Mouse (Mus musculus) inflammation-experienced regulatory T-cells, adult 6 months (primary cell): ENCODE results near the gene Nup62. TPM values are rescaled to one million over a fixed set of nuclear protein-coding genes. Genes with fewer than 3 reads are reported as not detected.

ENCODE experiments used
- ATAC-seq: one replicate; pipeline ENCODE4 v1.8.0; 2017
- polyA plus RNA-seq, 3 experiments: library from polyadenylated mRNA; unstranded; fragments of 100-300 nt; shearing (Covaris generic); gene quantifications; one replicate each; pipeline ENCODE4 v1.2.1; 2017

Nup62 gene
- polyA plus RNA-seq, 3 experiments from 2014 or later, result 30.8 to 60.2 (median 32.2) TPM

DNA sequence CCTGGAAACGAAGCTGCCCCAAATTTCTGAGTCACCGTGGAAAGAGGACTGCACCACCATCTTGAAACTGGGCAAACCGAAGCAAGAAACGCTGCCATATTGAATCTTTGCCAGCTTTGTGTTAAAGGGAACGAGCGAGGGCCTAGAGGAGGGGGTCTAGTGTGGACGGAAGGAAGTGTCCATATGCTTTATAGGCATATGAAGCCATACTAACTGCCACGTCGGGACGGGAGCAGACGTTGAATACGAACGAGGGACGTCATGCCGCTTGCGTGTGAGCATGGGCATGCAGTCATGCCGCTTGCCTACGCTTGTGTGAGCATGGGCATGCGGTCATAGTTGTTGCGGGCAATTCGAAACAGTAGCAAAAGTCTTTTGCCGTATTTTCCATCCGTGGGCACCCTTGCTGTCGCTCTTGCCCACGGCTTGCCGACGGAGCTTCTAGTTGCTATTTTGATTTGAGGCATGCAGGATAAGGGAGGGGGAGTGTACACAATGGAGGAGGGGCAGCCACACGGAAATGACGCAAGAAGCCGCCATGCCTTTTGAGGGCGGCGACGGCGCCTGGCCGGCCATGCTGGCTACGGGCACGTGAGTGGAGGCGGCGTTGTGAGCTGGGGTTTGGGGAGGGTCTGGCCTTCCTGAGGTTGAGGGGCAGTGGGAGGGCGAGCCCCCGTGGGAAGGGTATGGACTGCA lies 33.7 kb downstream of the Nup62 start:
- ATAC-seq, result peak; percentile 46

DNA sequence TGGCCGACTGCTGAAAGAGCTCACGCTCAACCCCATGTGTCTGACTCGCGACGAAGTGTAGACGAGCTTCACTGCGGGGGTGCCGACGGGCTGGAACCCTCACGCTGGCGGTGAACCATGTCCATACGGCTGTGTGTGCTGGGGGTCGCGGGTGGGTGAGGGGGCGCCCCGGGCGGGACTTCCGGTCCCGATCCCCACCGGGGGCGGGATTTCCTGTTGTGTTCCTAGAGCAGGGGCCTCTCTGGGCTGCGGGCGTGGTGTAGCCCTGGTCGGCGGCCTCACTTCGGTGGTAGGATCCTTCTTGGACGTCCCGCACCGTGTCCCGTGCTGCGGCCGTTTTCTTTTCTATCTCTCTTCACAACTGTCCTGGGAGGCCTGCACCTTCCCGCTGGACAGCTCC lies 34.3 kb downstream of the Nup62 start:
- no peak for ATAC-seq

DNA sequence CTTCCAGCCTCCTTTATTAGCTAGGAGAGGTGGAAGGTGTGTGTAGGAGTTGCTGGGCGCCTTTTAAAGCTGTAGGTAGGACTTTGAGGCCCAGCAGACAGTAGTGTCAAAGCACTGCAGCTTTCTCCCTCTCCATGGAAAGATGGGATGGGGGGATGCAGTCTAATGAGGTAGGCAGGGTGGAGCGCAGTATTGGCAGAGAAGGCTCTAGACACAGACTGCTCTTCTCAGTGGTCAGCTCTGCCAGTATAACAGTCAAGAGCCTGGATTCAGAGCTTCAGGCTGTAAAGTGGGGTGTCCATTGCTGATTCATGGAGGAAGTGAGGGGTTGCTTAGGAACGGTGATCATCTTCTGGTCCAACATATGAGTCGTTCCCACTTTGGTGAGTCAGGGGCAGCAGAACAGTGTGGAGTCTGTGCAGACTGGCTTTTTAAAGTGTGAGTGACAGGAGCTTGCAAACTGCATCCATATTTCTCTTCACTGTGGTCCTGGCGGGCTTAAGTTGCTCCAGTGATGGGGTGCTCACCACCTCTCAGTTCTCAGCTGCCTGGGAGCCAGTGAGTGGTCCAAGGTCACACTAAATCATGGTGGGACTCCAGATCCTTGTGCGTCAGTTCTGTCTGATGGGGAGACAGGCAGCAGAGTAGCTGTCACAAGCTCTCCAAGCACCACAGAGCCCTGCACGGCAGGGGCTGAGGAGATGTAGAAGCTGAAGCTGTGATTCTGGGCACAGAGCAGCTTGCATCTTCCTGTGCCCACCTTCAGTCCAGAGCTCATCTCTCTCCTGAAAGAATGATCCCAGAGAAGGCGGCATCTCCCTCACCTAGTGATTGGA lies 35.1 kb downstream of the Nup62 start:
- no peak for ATAC-seq

DNA sequence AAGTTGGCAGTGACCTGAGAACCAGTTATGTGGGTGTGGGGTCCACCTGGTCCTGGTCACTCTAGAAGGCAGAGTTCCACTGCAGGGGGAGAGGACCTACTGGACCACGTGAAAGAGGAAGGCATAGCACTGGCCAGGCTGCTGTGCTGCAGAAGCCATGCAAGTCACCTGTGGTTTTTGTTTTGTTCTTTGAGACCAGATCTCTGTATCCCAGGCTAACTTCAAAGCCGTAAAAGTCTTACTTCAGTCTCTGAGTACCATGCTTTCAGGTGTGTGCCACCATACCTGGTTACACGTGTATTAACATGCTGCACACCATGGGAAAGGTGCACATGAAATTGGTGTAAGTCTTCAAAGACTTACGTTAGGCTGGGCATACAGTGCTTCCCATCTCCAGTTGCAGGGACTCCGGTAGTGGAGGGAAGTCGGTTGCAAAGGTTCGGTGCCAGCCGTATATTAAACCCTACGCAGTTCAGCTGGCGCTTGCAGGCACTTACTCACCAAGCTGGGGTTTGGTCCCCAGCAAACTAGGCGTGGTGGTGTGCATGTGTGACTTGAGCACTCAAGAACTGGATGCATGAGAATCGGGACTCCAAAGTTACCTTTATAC lies 35.8 kb downstream of the Nup62 start:
- no peak for ATAC-seq

DNA sequence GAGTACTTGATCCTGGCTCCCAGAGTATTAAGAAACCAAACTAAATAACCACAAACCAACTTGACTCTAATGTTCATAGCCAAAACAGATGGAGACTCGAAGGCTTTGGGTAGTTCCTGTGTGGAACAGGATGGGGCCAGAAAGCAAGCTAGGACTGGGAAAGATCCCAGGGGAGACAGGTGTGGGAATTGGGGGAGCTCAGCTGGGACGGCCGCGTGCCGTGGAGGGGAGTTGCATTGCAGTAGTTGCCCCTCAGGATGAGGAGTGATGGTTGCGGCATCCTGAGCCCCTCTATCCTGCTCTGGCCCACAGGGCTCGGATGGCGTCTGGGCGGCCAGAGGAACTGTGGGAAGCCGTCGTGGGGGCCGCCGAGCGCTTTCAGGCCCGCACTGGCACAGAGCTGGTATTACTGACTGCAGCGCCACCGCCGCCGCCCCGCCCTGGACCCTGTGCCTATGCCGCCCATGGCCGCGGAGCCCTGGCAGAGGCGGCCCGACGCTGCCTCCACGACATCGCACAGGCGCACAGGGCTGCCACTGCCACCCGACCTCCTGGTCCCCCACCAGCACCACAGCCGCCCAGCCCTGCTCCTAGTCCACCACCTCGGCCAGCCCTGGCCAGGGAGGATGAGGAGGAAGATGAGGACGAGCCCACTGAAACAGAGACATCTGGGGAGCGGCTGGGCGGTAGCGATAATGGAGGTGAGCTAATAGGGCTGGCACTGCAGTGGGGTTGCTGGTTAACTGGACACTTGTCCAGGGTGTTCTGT lies 36.6 kb downstream of the Nup62 start:
- ATAC-seq, result no peak

DNA sequence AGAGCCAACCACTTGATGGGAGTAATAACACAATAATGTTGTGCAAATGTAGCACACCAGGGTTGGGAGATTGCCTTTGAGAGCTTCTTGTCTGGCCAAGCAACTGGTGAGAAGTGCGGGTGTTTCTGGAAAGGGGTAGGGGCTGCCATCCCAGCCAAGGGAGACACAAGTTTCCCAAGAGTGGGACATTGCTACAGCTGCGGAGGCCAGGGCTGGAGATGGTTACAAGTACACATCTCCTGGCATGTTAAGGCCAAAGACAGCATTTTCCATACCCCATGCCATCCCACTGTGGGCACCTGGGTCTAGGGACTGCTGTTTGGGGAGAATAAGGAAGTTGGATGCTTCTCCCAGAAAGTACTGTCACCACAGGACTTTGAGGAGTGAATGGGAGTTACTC lies 37.2 kb downstream of the Nup62 start:
- no peak for ATAC-seq

DNA sequence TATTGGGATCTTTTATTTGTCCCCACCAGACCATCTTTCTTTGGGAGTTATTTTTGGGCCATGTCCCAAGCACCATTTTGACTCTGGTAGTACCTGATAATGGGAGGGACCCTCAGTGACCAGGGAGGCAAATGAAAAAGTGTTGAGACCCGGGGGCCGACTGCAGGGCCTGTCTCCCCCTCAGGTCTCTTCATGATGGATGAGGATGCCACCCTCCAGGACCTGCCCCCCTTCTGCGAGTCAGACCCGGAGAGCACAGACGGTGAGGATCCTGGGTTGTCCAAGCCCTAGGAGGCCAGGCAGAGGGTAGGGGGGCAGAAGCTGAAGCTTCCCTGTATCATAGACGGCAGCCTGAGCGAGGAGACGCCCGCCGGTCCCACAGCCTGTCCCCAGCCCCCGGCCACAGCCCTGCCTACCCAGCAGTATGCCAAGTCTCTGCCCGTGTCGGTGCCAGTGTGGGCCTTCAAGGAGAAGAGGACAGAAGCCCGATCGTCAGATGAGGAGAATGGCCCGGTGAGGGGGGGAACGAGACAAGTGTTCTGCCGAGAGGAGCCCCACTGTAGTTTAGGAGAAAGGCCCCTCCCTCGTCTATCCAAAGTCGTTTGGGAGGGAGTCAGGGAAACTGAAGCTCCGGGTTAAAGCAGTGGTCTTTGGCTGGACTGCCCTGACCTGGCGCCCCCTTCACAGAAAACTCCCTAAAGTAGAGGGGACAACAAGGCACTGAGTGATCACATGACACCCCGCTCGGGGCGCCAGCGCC lies 37.9 kb downstream of the Nup62 start:
- no peak for ATAC-seq

DNA sequence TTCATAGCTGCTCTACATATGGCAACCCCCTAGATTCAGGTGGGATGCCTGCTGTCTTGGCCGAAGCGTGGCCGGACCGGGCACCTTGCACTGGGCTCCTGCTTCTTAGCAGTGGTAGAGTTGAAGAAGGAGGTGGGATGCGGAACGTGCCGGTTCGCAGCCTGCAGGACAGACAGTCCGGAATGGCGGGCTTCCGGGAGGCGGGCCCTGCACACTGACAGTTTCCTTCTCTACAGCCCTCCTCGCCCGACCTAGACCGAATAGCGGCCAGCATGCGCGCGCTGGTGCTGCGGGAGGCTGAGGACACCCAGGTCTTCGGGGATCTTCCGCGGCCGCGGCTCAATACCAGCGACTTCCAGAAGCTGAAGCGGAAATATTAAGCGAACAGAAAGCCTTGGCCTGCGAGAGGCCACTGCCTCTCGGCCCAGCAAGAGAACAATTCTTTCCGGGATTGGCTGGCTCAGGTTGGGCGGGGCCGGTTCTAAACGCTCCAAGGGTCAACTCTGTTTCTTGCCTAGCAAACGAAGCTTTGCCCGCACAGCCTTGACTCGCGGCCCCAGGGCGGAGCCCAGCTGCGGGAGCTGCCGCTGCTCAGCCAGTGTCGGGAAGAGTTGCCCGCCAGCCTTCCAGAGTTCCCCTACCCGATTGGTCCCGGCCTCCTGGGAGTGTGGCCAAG lies 38.6 kb downstream of the Nup62 start:
- peak; percentile 51 for ATAC-seq

DNA sequence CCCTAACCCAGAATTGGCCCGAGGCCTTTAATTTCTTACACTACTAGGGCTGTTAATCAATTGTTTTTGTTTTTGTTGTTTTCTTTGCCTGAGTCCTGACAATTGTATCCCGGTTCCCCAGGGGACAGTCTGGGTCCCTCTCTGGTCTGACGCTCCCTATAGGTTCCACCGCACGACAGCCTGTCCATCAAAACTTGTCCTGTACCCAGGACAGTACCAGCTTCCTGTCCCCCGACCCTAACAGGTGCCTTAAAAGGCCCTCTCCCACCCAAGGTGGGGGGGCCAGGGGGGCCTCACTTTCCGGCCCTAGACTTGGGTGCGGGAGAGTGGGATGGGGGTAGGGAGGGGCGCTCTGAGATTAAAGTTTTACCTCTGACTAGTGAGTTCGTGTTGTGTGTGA lies 39.1 kb downstream of the Nup62 start:
- no peak for ATAC-seq

DNA sequence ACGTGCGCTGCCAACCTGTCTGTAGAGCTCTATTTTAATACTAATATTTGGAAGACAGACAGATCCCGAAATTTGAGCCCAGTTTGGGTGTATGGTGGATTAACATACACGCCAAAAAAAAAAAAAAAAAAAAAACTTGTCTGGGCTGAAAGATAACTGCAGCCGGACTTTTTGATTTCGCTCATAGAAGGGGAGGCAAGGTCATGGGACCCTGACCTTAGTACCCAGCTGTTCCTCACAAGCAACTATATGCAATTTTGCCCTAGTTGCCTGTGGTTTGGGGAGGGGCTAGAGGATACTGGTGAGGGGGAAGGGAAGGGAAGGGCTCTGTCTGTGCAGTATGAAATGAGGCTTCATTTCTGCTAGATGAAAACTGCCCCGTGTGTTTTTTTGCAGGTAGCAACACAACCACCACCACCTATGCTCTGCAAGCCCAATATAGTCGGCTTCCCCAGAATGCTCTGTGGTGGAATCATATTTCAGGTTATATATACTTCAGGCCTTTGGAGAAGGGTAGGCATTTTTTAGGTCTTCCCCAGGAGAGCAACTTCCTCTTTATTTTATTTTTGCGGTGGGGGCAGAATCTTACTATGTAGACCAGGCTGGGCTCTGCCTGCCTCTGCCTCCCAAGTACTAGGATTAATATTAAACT lies 40.5 kb downstream of the Nup62 start:
- ATAC-seq, result no peak

DNA sequence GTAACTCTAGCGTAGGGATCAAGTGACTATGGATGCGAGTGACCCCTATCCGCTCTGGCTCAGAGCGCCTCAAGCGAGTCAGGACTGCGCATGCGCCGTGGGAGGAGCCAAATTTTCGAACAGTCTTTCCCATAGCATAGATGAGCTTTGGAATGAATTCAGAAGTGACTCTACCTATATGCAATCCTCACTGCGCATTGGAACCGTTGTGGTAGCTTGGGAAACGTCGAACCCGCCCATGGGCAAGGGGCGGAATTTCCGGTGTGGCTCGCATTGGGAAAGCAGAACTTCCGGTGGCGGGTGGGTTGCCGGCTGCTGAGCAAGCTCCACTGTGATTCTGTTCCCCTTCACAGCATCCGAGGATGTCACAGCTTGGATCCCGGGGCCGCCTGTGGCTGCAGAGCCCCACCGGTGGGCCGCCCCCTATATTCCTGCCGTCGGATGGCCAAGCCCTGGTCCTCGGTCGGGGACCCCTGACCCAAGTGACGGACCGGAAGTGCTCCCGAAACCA lies 41.2 kb downstream of the Nup62 start, which contains the start of gene Pnkp:
Gene Pnkp (plus strand): TSS at position 98 of the 511 bp plus-strand sequence.
- peak; percentile 64 for ATAC-seq

DNA sequence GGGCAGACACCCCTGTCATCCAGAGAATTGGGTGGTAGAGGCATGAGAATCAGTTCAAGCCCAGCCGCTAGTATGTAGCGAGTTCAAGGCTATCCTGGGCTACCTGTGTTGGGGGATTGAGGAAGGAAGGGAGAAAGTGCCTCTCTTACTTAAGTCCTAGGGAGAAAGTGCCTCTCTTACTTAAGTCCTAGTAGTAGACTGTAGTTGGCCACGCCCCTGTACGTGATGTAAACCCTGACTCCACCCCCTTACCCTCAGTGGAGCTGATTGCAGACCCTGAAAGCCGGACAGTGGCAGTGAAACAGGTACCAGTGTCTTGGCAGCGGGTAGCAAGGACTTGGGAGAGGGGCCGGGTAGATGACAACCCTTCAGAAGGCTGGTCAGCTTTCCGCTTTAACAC lies 42.0 kb downstream of the Nup62 start:
- ATAC-seq, result no peak

DNA sequence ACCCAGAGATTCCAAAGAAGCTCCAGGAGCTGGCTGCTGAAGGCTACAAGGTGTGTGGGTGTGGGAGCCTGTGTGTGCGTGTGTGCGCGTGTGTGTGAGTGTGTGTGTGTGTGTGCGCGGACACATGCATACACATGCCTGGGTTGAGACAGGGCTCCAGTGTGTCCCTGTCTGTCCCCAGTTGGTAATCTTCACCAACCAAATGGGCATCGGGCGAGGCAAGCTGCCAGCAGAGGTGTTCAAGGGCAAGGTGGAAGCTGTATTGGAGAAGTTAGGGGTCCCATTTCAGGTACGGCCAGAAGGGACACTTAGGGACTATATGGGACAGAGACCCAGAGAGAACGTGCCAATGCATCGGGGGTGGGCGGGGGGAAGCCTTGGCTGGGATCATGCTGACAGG lies 44.0 kb downstream of the Nup62 start:
- ATAC-seq, result no peak

DNA sequence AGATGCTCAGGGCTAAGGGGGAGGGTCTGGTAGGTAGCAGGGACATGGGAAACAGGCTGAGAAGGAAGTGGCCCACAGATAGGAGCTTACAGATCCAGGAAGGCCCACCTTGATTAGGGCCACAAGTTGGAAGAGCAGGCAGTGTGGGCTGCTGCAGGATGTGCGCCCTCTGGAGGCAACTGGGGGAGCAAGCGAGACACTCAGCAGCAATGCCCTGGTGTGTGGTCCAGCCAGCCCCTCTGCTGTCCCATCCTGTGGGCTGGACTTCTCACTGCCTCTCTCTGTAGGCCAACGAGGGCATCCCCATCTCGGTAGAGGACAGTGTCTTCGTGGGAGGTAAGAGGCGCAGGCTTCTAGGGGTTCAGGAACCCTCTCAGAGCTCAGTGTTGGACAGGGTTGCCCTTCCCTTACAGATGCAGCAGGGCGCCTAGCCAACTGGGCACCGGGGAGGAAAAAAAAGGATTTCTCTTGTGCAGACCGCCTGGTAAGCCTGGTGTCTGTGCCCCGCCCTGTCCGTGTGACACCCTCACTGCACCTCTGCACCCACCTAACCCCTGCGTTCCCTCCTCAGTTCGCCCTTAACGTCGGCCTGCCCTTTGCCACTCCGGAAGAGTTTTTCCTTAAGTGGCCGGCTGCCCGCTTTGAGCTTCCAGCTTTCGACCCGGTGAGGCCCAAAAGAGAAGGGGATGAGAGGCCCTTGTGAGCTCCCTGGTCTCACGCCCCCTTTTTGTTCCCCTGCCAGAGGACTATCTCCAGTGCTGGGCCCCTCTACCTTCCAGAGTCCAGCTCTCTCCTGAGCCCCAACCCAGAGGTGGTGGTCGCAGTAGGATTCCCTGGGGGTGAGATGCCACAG lies 44.9 kb downstream of the Nup62 start:
- ATAC-seq, result no peak

DNA sequence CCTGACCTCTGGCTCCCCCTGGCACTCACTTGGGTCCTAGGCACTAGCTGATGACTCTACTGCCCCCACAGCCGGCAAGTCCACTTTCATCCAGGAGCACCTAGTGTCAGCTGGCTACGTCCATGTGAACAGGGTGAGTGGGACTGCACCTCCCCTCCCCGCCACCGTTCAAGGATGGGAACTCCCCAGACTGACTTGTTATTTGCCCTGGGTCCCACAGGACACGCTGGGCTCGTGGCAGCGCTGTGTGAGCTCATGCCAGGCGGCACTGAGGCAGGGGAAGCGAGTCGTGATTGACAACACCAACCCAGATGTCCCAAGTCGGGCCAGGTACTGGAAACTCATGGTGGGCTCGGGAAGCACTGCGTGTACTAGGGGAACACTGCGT lies 45.5 kb downstream of the Nup62 start:
- no peak for ATAC-seq

DNA sequence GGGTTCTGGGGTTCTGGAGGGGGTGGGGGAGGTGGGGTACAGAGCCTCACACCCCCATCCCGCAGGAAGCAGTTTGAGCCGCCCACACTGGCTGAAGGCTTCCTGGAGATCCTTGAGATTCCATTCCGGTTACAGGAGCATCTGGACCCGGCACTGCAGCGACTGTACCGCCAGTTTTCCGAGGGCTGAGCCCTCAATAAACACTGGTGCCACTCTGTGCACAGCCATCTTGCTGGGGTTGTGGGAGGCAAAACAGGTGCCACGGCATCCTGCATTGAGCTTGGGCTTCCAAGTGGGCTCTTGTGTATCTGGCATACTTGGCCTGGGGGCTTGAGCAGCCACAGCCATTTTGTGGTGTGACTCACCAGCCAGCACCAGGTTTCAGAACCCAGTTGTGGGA lies 46.5 kb downstream of the Nup62 start:
- ATAC-seq, result no peak

DNA sequence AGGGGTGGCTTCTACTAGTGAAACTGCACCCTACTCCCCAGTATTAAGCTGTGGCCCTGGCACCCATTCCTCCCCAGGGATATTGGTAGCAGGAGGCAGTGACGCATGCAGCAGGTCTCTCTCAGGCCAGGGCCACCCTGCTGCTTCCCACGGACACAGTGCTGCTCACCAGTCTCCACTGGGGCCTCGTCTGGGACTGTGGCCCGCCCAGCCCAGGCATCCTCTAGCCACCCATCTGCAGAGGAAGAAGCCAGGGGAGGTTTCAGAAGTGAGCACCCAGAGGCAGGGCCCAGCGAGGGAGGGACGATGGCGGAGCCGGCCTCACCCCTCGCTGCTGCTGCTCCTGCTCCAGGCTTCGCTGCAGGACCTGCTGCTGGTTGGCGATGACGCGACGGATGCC lies 47.3 kb downstream of the Nup62 start:
- no peak for ATAC-seq

DNA sequence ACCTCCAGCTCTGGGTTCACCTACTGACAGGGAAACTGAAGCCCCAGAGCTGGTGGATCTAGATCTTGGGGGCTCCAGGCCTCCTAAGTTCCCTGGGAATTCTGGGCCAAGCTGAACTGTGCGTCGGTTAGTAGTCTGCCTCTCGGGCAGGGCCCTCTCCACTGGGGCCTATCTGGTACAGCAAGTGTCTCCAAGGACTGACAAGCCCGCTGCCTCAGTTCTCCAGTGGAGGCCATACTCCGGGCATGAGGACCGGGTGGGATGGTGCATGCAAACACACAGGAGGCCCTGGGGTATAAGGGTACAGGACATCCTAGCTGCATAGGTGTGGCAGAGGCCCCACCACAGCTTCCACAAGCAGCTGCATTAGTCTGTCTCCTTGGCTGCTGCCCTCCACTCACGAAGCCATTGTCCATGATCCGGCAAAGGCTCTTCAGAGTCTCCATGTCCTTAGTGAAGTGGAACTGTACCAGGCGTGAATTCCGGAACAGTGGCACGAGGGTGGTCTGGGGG lies 48.1 kb downstream of the Nup62 start:
- ATAC-seq, result no peak
